Mouse (Mus musculus) spleen, adult 18-20 months (tissue): ENCODE data around the gene Kat2b.
"Not testable (repeated sequence)": the region's sequence is repeated elsewhere in the genome, so short reads cannot be mapped to it uniquely, and the experiment has no call there.

ENCODE experiments used
- DNase-seq, 2 experiments: peaks; one replicate each; pipeline ENCODE4 v3.0.0; 2022; ENCODE audit warnings: mixed read lengths in 2 of 2

Kat2b gene

GRCm38 (mm10) chr17:53570361-53570875, 3.8 kb downstream of the Kat2b start:
- no peak for DNase-seq

DNA sequence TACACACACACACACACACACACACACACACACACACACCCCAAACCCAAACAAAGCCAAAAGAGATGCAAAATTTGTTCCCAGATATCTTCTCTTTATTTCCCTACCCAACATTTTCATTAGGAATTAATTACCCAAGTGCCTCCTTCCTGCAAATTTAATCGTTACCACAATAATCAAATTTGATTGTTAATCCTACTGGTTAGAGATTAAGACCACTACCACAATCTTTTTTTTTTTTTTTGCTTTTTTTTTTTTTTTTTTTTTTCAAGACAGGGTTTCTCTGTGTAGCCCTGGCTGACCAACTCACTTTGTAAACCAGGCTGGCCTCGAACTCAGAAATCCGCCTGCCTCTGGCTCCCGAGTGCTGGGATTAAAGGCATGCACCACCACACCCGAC, 4.3 kb downstream of the Kat2b start:
- DNase-seq, result not testable (repeated sequence)

GRCm38 (mm10) chr17:53573019-53573556, 6.4 kb downstream of the Kat2b start:
- DNase-seq, result no peak

- DNase-seq, result no peak
These were observed 10.5 kb downstream of the Kat2b start for GRCm38 (mm10) chr17:53577151-53577550.

DNA sequence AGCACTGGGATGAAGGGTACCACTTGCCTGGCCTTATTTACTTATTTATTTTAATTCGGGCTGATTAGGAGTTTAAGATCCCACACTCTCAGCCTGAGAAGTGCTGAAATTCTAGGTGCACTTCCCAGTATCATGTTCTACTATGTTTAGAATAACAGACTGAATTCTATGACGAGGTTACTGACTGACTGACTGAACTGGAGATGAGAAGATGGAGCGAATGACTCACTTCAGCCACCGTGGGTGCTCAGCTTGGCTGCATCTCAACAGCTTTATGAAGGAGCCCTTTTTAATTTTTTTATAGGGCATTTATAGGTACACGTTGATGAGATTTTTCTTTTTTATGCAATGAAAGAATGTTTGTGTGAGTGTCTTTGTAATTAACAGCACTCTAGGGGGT, 11.1 kb downstream of the Kat2b start:
- no peak for DNase-seq

DNA sequence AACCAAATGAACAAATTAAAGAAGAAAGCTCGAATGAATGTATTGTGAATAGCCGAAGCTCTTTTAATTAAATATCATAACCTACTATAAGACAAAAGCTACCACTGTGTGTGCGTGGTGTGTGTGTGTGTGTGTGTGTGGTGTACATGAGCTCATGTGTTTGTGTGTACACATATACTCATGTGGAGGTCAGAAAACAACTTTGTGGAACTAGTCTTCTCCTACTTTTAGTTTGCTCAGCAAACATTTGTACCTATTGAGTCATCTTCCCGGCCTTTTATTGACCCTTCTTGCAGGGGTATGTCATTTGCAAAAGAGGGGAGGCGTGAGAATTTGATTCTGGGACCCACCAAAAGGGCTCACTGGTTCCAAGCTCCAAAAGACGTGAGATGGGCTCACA, 11.6 kb downstream of the Kat2b start:
- DNase-seq, result no peak

DNA sequence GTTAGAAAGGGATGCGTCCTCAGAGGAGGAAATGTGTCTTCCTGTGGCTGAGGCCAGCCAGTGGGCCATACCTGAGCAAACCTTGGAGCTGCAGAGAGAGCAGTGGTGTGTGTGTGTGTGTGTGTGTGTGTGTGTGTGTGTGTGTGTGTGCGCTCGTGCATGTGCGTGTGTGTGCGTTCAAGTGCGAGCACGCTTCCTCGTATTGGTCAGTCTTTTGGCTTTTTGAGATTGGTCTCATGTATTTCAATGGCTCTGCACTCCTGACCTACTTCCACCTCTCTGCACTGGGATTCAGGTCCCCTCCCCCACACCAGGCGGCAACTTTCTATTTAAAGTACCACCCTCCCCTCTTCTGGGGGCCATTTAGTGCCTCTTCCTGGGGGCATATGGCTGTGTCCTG, 12.1 kb downstream of the Kat2b start:
- peak; percentile 13 to 17 for DNase-seq

GRCm38 (mm10) chr17:53579612-53580011, 13.0 kb downstream of the Kat2b start:
- no peak for DNase-seq

DNA sequence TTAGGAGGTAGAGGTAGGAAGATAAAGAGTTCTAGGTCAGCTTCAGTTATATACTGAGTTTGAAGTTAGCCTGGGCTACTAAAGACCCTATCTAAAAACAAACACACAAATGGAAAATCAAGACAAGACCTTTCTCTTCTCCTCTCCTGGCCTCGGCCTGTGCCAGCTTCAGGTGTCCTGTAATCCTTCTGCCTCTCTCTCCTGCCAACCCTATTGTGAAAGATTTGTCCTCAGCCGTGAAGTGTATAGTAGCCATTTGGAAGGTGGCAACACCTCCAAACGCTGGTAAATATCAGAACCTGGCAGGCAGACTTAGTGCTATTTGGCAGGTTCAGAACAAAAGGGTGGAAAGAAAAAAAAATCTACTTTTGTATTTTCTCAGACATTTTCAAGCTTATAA, 13.6 kb downstream of the Kat2b start:
- no peak for DNase-seq

DNA sequence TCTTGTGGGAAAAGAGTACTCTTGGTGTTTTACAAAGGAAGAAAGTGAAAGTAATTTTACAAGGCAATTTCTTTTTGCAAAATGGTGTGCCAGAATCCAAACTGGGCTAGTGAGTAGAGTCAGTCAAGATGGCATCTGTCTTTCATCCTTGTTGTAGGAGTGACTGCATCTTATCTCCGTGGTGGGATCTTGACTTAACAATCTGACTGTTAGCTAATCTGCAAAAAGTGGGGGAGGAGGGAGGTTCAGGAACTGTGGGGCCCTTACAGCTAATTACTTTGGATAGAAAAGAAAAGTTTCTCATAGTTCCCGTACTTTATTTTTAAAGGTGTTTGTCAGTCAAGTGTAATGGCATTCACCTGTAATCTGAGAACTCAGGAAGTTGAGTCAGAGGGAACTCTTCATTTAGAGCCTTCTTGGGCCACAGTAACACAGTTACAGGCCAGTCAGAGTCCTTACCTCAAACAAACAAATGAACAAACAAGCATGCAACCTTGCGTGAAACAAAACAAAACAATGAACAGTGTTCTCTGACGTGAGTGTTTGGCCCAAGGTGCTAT, 15.4 kb downstream of the Kat2b start:
- DNase-seq, result no peak

- no peak for DNase-seq
These were observed 16.1 kb downstream of the Kat2b start for GRCm38 (mm10) chr17:53582805-53583204.

GRCm38 (mm10) chr17:53583846-53584579, 17.4 kb downstream of the Kat2b start:
- no peak for DNase-seq

- DNase-seq, result peak; percentile 40 to 54
These were observed 20.6 kb downstream of the Kat2b start for GRCm38 (mm10) chr17:53587074-53587851.

- no peak for DNase-seq
These were observed 21.6 kb downstream of the Kat2b start for GRCm38 (mm10) chr17:53588097-53588855.

GRCm38 (mm10) chr17:53590110-53590509, 23.4 kb downstream of the Kat2b start:
- DNase-seq, result no peak

DNA sequence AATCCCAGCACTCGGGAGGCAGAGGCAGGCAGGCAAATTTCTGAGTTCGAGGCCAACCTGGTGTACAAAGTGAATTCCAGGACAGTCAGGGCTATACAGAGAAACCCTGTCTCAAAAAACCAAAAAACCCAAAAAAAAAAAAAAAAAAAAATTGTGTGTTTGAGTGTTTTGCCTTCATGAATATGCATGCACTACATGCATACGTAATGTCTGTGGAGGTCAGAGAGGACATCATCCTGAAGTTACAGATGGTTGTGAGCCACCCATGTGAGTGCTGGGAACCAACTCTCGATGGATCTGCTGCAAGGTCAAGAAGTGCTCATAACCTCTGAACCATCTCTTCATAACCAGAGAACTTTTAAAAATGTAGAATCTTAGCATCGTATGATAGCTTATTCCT, 25.2 kb downstream of the Kat2b start:
- no peak for DNase-seq

DNA sequence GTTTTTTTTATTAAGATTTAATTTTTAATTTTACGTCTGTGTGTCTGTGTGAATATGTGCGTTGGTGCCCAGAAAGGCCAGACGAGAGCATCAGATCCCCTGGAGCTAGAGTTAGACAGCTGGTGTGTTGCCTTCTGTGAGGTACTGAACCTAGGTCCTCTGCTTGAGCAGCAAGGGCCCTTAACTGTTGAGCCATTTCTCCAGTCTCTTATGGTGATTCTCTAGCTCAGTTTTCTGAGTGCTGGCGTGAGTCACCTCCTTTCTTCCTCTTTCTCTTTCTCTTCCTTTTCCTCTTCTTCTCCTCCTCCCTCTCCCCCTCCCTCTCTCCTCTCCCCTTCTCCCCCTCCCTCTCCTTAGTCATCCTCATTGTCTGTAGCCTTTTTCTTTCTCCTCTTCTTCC, 27.9 kb downstream of the Kat2b start:
- DNase-seq, result no peak

DNA sequence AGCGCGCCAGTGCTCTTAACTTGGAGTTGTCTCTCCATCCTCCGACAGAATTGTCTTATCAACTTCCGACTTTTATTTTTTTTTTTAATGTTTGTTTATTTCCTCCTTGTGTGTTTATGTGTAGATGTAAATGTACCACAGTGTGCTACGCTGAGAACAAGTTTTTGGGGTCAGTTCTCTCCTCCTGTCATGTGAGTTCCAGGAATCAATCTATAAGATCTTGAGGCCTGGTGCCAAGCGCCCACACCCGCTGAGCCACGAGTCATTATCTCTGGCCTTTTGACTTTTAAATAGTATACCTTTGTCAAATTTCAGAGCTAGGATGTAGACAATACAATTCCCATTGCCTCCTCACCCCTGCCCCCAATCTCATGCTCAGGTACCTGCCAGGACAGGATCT, 28.9 kb downstream of the Kat2b start:
- no peak for DNase-seq

DNA sequence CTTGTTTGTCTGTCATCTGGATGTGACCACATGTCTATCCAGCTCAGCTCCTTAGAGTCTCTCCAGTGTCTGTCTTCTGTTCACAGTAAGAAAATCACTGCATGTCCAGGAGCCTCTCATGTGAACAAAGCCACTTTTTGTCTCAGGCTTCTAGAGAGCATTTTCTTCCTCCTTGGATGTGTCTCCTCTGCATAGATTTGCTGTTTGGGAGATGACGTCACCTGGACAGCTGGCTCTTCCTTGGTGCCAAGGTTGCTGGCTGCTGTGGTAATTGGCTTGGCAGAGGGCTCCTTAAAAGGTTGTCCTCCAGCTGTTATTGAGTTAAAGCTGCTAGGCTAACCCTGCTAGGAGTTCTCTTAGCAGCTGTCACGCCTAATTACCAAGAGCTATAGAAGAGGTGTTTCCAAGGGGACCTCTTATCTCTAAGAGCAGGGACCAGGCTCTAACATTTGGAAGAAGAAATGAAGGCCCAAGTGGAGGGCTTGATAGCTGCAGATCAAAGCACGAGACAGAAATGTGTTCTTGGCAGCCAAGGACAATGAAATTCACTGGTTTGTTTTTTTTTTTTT, 29.7 kb downstream of the Kat2b start:
- no peak for DNase-seq

GRCm38 (mm10) chr17:53596941-53597790, 30.5 kb downstream of the Kat2b start:
- DNase-seq, result no peak

DNA sequence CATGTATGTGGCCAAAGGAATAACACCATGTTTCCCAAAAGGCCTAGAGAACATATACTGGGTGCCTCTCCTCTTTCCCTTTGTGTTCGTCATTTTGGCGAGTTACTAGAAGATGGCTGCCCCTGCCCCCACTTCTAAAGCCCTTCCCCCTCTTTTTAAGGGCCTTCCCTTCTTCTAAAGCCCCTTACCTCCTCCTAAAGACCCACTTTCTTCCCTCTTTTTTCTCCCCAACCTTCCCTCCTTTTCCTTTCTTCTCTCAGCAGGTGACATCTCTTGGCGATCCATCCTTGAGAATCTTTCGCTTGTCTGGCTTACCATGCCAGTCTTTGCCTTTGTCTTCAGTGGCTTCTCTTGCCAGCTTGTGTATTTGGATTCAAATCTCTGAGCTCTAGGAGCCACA, 31.9 kb downstream of the Kat2b start:
- DNase-seq, result no peak
